Mouse (Mus musculus) heart, adult 2 months (tissue): Measurements from ENCODE around the gene Sh3d19.

Source experiments
- CTCF ChIP-seq: fragments of 200-600 bp; IDR thresholded peaks from 2 replicates; pipeline ENCODE4 v1.8.1; 2022; ENCODE audit warnings: antibody characterized with exemption, mild to moderate bottlenecking, moderate library complexity
- EP300 ChIP-seq: fragments of 200-500 bp; IDR thresholded peaks from 2 replicates; pipeline ENCODE4 v1.6.1; 2011; ENCODE audit warnings: low read depth, low read length, control low read depth; ENCODE audit not compliant: insufficient read depth
- POLR2A ChIP-seq: fragments of 200-500 bp; IDR thresholded peaks from 2 replicates; pipeline ENCODE4 v1.6.1; 2011; ENCODE audit warnings: mild to moderate bottlenecking, low read depth, low read length, control low read depth; ENCODE audit not compliant: insufficient read depth

DNA sequence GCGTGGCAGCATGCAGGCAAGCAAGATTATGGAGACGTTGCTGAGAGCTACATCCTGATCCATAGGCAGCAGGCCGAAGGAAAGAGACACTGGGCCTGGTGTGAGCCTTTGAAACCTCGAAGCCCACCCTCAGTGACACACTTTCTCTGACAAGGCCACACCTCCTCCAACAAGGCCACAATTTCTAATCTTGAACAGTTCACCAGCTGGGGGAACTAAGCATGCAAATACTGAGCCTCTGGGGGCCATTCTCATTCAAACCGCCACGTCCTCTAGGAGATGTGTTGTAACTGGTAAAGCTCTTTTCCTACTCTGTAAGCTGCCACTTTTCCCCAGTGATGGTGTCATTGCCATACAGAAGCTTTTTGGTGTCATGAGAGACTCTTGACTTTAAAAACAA lies 178.2 kb downstream of the Sh3d19 start:
- TF ChIP-seq CTCF, result no peak
- no peak for TF ChIP-seq POLR2A
- TF ChIP-seq EP300, result no peak
